Mouse (Mus musculus): ENCODE data around the gene Prrc2b. TPM values are rescaled to one million over a fixed set of nuclear protein-coding genes. Genes with fewer than 3 reads are reported as not detected.

Gene Prrc2b
- total RNA-seq (2021), result 100 to 1,000 TPM; 257 to 259 TPM

- intact Hi-C loops (cut with DNase I), result loop anchor here (5.0 kb wide), 1 partner anchor 36 kb away; no protein-coding TSS in a partner anchor
- peak; percentile 44 to 55 for DNase-seq (ENCODE audit: low spot score in 2 of 2)
Measured at GRCm38 (mm10) chr2:32150924-32151659, at the start of gene Prrc2b. Gene Prrc2b (plus strand): TSS chr2:32151082.

- intact Hi-C loops (cut with DNase I), result no loop called here
- no peak for DNase-seq (ENCODE audit: low spot score in 2 of 2)
Measured at GRCm38 (mm10) chr2:32102944-32103343, 47.9 kb upstream of the Prrc2b start.

GRCm38 (mm10) chr2:32103557-32103956 lies 47.3 kb upstream of the Prrc2b start:
- DNase-seq (ENCODE audit: low spot score in 2 of 2), result peak in 1 of 2 experiments; percentile 49
- intact Hi-C loops (cut with DNase I), result no loop called here

DNA sequence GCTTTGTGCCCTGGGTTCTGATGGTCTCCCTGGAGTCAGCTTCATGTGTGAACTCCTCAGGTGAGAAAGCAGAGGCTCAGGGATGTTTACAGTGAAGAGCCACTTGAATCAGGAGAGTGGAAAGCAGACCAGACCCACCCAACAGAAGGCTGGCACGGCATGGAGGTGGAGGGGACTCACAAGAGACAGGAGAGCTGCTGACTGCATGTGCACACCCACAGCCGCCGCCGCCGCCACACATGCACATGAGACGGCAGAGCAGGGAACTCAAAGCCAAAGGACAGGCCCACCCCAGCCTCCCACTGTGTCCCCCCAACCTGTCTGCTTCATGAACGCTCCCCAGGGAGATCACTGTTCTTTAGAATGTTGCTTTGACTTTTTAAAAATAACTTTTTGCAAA lies 46.8 kb upstream of the Prrc2b start:
- intact Hi-C loops (cut with DNase I), result no loop called here
- peak; percentile 57 to 65 for DNase-seq (ENCODE audit: low spot score in 2 of 2)

- intact Hi-C loops (cut with DNase I), result no loop called here
- DNase-seq (ENCODE audit: low spot score in 2 of 2), result peak in 1 of 2 experiments; percentile 45
Measured at GRCm38 (mm10) chr2:32105117-32105913, 45.6 kb upstream of the Prrc2b start.

DNA sequence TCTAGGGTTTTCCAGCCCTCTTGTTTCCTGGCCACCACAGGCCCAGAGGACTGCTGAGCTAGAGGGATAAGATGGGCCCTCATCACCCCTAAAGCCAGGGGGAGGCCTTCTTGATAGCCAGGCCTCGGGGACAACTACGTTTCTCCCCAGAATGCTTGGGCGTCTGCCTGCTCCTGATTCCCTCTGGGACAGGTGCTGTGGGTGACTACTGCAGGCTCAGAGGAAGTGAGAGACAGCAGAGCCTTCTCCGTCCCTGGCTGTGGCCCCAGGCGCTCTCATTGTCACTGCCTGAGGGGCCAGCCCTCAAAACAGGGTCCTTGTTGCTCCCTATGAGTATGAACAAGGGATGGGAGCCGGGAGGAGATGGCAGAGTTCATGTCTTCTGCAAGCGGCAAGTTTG lies 45.0 kb upstream of the Prrc2b start:
- intact Hi-C loops (cut with DNase I), result no loop called here

DNA sequence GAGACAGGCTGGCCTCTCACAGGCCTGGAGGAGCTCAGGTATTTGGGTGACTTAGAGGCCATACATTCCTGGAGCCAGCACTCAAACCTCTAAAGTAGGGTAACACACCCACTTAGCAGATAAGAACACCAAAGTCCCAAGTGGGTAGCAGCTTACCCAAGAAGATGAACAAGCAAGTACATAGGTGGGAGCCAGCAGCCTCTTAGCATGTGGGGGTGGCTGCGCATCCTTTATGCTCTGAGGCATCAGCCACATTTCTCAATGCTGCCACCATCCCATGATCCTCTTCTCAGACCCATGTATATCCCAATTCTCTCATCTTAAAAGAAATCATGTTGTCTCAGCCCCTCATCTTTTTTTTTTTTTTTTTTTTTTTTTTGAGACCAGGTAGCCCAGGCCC lies 39.6 kb upstream of the Prrc2b start:
- peak in 1 of 2 experiments; percentile 46 for DNase-seq (ENCODE audit: low spot score in 2 of 2)
- intact Hi-C loops (cut with DNase I), result no loop called here

More for the DNA sequence above, 45.0 kb upstream of the Prrc2b start:
- DNase-seq (ENCODE audit: low spot score in 2 of 2), result no peak

DNA sequence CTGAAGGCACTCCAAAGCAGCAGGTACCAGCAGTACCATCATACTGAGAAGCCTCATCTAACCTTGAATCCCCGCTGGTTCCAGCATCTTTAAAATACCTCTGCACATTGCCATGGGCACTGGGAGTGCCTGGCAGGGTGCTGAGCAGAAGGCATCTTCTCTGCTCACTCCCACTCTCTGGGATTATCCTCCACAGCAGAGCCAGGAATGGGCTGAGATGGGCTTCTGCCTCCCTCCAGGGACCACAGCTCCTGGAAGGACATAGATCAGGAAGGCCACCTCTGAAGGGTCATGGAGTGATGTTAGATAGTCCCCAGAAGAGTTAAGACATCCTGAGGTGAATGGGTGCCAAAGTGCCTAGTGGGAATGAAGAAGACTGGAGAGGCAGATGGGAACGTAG lies 38.3 kb upstream of the Prrc2b start:
- intact Hi-C loops (cut with DNase I), result no loop called here

GRCm38 (mm10) chr2:32115851-32116268 lies 35.0 kb upstream of the Prrc2b start:
- intact Hi-C loops (cut with DNase I), result no loop called here
- DNase-seq (ENCODE audit: low spot score in 2 of 2), result no peak

More for the DNA sequence above, 38.3 kb upstream of the Prrc2b start:
- DNase-seq (ENCODE audit: low spot score in 2 of 2), result peak; percentile 43 to 74

DNA sequence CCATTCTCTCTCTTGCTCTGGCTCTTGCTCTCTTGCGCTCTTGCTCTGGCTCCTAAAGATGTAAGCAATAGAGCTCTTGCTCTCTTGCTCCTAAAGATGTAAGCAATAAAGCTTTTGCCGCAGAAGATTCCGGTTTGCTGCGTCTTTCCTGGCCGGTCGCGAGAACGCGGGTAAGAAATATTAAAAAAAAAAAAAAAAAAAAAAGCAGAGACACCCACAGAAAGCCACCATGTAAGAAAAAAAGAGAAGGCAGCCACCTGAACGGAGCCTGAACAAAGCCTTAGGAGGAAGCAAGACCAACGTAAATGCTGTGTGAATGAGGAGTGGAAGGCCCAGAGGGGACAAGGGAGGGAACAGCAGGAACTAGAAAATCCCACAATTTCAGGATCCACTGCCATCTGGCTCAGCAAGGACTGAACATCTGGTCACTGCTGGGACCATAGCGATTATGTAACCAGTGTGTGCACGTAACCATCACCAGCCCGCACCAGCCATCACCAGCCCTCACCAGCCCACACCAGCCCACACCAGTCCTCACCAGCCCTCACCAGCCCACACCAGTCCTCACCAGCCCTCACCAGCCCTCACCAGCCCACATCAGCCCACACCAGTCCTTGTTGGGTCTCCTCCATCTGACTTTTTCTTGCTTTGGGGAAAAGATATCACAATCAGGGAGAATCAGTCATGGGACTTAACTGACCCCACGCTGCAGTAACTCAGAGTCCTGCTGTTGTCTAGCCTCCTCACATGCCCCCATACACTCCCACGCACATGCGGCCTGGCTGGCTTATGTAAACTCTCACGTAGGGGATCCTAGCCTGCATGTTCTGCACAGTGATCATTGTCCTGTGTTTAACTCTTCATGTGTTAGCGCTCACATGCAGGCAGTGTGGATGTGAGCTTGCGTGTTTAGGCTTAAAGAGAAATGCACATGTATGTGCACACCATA lies 30.8 kb upstream of the Prrc2b start:
- intact Hi-C loops (cut with DNase I), result no loop called here

GRCm38 (mm10) chr2:32121150-32121549 lies 29.7 kb upstream of the Prrc2b start:
- no peak for DNase-seq (ENCODE audit: low spot score in 2 of 2)
- intact Hi-C loops (cut with DNase I), result no loop called here

More for the DNA sequence above, 30.8 kb upstream of the Prrc2b start:
- peak in 1 of 2 experiments; percentile 24 for DNase-seq (ENCODE audit: low spot score in 2 of 2)

- no peak for DNase-seq (ENCODE audit: low spot score in 2 of 2)
- intact Hi-C loops (cut with DNase I), result no loop called here
Measured at GRCm38 (mm10) chr2:32121785-32122184, 29.1 kb upstream of the Prrc2b start.

GRCm38 (mm10) chr2:32127653-32128535 lies 23.0 kb upstream of the Prrc2b start:
- intact Hi-C loops (cut with DNase I), result no loop called here
- DNase-seq (ENCODE audit: low spot score in 2 of 2), result no peak

- DNase-seq (ENCODE audit: low spot score in 2 of 2), result no peak
- intact Hi-C loops (cut with DNase I), result no loop called here
Measured at GRCm38 (mm10) chr2:32128536-32128841, 22.4 kb upstream of the Prrc2b start.

GRCm38 (mm10) chr2:32129383-32130074 lies 21.4 kb upstream of the Prrc2b start:
- DNase-seq (ENCODE audit: low spot score in 2 of 2), result no peak
- intact Hi-C loops (cut with DNase I), result loop anchor here (5.0 to 10.0 kb wide), 3 partner anchors 47 to 215 kb away; partner anchors contain the start of gene Fam78a

GRCm38 (mm10) chr2:32130435-32130834 lies 20.4 kb upstream of the Prrc2b start:
- intact Hi-C loops (cut with DNase I), result loop anchor here (5.0 to 10.0 kb wide), 3 partner anchors 48 to 216 kb away; partner anchors contain the start of gene Fam78a

DNA sequence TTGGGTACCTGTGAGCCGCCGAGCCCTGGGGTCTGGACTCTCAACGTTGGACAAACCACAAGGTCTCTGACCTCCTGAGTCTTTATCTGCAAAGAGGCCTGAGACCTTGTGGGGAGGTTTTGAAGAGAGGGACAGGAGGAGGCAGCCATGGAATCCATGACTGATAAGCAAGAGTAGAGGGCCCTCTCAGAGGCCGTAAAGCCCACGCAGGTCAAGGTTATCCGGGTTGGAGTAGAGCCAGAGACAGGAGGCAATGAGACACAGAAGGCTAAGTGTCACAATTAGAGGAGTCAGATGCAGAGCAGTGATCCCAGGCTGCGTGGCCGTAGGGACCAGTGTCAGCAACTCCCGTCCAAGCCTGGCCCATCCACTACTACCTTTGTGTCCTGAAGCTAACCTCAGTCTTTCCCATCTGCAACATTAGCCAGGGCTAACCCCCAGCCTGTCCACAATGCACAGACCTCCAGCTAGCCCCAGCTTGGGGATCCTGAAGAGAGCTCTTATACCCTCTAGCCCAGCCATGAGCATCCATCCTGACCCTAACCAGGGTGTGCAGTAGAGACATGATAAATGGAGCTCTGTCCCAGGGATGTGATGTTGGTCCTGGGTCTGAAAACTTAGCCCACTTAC lies 19.6 kb upstream of the Prrc2b start:
- intact Hi-C loops (cut with DNase I), result loop anchor here (5.0 to 10.0 kb wide), 3 partner anchors 49 to 217 kb away; partner anchors contain the start of gene Fam78a

More at GRCm38 (mm10) chr2:32130435-32130834, 20.4 kb upstream of the Prrc2b start:
- peak in 1 of 2 experiments; percentile 59 for DNase-seq (ENCODE audit: low spot score in 2 of 2)

More for the DNA sequence above, 19.6 kb upstream of the Prrc2b start:
- DNase-seq (ENCODE audit: low spot score in 2 of 2), result no peak
